Mouse (Mus musculus) MEL (cell line): ENCODE data around the gene Rangap1. TPM values are rescaled to one million over a fixed set of nuclear protein-coding genes. Genes with fewer than 3 reads are reported as not detected.

ENCODE experiments used
- DNase-seq: peaks from one replicate; pipeline ENCODE4 v3.0.0; 2011; ENCODE audit warnings: low read depth, low spot score
- H3K27ac ChIP-seq: 2 replicates; pipeline ENCODE4 v1.5.1; 2012; ENCODE audit warnings: low read depth, mild to moderate bottlenecking, control low read depth, low read length, moderate library complexity; ENCODE audit not compliant: control insufficient read depth
- H3K27me3 ChIP-seq, 2 experiments: fragments of 150-350 bp in 1 of 2; sonication (generic) in 1 of 2; 2 replicates each; pipeline ENCODE4 v1.6.1; 2012; ENCODE audit warnings: low read length in 2 of 2, mild to moderate bottlenecking in 2 of 2, improper control_type of control experiment in 1 of 2, moderate library complexity in 1 of 2; ENCODE audit not compliant: insufficient read depth in 2 of 2, control insufficient read depth in 1 of 2
- H3K36me3 ChIP-seq, 2 experiments: 2 replicates each; pipeline ENCODE4 v1.6.1; 2012 to 2014; ENCODE audit warnings: low read length in 2 of 2, improper control_type of control experiment in 1 of 2, inconsistent platforms in 1 of 2, mild to moderate bottlenecking in 1 of 2; ENCODE audit not compliant: insufficient read depth in 2 of 2, control insufficient read depth in 1 of 2
- H3K4me1 ChIP-seq, 2 experiments: fragments of 150-350 bp in 1 of 2; sonication (generic) in 1 of 2; 2 replicates each; pipeline ENCODE4 v1.6.1; 2012; ENCODE audit warnings: low read length in 2 of 2, improper control_type of control experiment in 1 of 2, mild to moderate bottlenecking in 1 of 2; ENCODE audit not compliant: insufficient read depth in 2 of 2, control insufficient read depth in 1 of 2
- H3K4me3 ChIP-seq, 2 experiments: fragments of 150-350 bp in 1 of 2; sonication (generic) in 1 of 2; 2 replicates each; pipeline ENCODE4 v1.5.1; 2012; ENCODE audit warnings: low read depth in 2 of 2, low read length in 2 of 2, mild to moderate bottlenecking in 2 of 2, moderate library complexity in 2 of 2, control low read depth in 1 of 2, improper control_type of control experiment in 1 of 2; ENCODE audit not compliant: control insufficient read depth in 1 of 2, insufficient read depth in 1 of 2
- H3K79me2 ChIP-seq: 2 replicates; pipeline ENCODE4 v1.6.1; 2012; ENCODE audit warnings: mild to moderate bottlenecking, low read length, moderate library complexity; ENCODE audit not compliant: control insufficient read depth, poor library complexity, insufficient read depth
- H3K9ac ChIP-seq: 2 replicates; pipeline ENCODE4 v1.6.1; 2012; ENCODE audit warnings: low read depth, mild to moderate bottlenecking, control low read depth, low read length, moderate library complexity; ENCODE audit not compliant: control insufficient read depth, poor library complexity, severe bottlenecking
- H3K9me3 ChIP-seq: fragments of 150-350 bp; sonication (generic); replicated peaks from 2 replicates; pipeline ENCODE4 v1.6.1; 2012; ENCODE audit warnings: mild to moderate bottlenecking, low read length, improper control_type of control experiment, moderate library complexity; ENCODE audit not compliant: insufficient read depth
- CHD1 ChIP-seq: IDR thresholded peaks from 2 replicates; pipeline ENCODE4 v1.6.1; 2012; ENCODE audit warnings: low read depth, mild to moderate bottlenecking, inconsistent platforms, low read length, improper control_type of control experiment
- CHD2 ChIP-seq: IDR thresholded peaks from 2 replicates; pipeline ENCODE4 v1.6.1; 2011; ENCODE audit warnings: low read length, improper control_type of control experiment
- E2F4 ChIP-seq: IDR thresholded peaks from 2 replicates; pipeline ENCODE4 v1.6.1; 2011; ENCODE audit warnings: low read depth, low read length, improper control_type of control experiment, borderline replicate concordance
- ETS1 ChIP-seq: IDR thresholded peaks from 2 replicates; pipeline ENCODE4 v1.6.1; 2012; ENCODE audit warnings: low read depth, mild to moderate bottlenecking, inconsistent platforms, low read length, improper control_type of control experiment, moderate library complexity
- GATA1 ChIP-seq: IDR thresholded peaks from 2 replicates; pipeline ENCODE4 v1.6.1; 2011; ENCODE audit warnings: low read depth, low read length, improper control_type of control experiment
- HCFC1 ChIP-seq: IDR thresholded peaks from 2 replicates; pipeline ENCODE4 v1.6.1; 2012; ENCODE audit warnings: low read depth, mild to moderate bottlenecking, inconsistent platforms, low read length, improper control_type of control experiment, moderate library complexity
- JUND ChIP-seq: IDR thresholded peaks from 2 replicates; pipeline ENCODE4 v1.6.1; 2011; ENCODE audit warnings: low read depth, mild to moderate bottlenecking, improper control_type of control experiment, low read length
- KAT2A ChIP-seq: conservative IDR thresholded peaks from 2 replicates; pipeline ENCODE4 v1.6.1; 2012; ENCODE audit warnings: low read depth, low read length, improper control_type of control experiment, inconsistent platforms
- MAZ ChIP-seq: IDR thresholded peaks from 2 replicates; pipeline ENCODE4 v1.6.1; 2012; ENCODE audit warnings: low read depth, mild to moderate bottlenecking, inconsistent platforms, low read length, improper control_type of control experiment
- MEF2A ChIP-seq: IDR thresholded peaks from 2 replicates; pipeline ENCODE4 v1.6.1; 2014; ENCODE audit warnings: low read depth, mild to moderate bottlenecking, inconsistent platforms, low read length, improper control_type of control experiment; ENCODE audit not compliant: poor library complexity, insufficient replicate concordance, severe bottlenecking; ENCODE audit errors: extremely low read depth
- MXI1 ChIP-seq: IDR thresholded peaks from 2 replicates; pipeline ENCODE4 v1.6.1; 2011; ENCODE audit warnings: mild to moderate bottlenecking, low read depth, low read length, improper control_type of control experiment
- NRF1 ChIP-seq: IDR thresholded peaks from 2 replicates; pipeline ENCODE4 v1.6.1; 2014; ENCODE audit warnings: low read depth, mild to moderate bottlenecking, inconsistent platforms, low read length, improper control_type of control experiment, moderate library complexity; ENCODE audit not compliant: poor library complexity, insufficient read depth, severe bottlenecking
- POLR2AphosphoS5 ChIP-seq: IDR thresholded peaks from 2 replicates; pipeline ENCODE4 v1.6.1; 2012; ENCODE audit warnings: low read depth, borderline replicate concordance, mild to moderate bottlenecking, inconsistent platforms, low read length, moderate library complexity, mixed read lengths
- TAL1 ChIP-seq: IDR thresholded peaks from 2 replicates; pipeline ENCODE4 v1.6.1; 2012; ENCODE audit warnings: mild to moderate bottlenecking, inconsistent platforms, low read length, moderate library complexity, mixed read lengths
- UBTF ChIP-seq: IDR thresholded peaks from 2 replicates; pipeline ENCODE4 v1.6.1; 2012; ENCODE audit warnings: low read depth, mild to moderate bottlenecking, inconsistent platforms, low read length, improper control_type of control experiment, moderate library complexity, borderline replicate concordance; ENCODE audit not compliant: insufficient read depth
- USF1 ChIP-seq: IDR thresholded peaks from 2 replicates; pipeline ENCODE4 v1.6.1; 2014; ENCODE audit warnings: low read depth, mild to moderate bottlenecking, inconsistent platforms, low read length, improper control_type of control experiment, moderate library complexity
- USF2 ChIP-seq, 2 experiments: IDR thresholded peaks; 2 replicates each; pipeline ENCODE4 v1.6.1; 2011 to 2012; ENCODE audit warnings: improper control_type of control experiment in 2 of 2, low read length in 2 of 2, borderline replicate concordance in 1 of 2, inconsistent platforms in 1 of 2, low read depth in 1 of 2, mild to moderate bottlenecking in 1 of 2; ENCODE audit not compliant: insufficient read depth in 1 of 2
- ZC3H11A ChIP-seq: IDR thresholded peaks from 2 replicates; pipeline ENCODE4 v1.6.1; 2012; ENCODE audit warnings: low read depth, mild to moderate bottlenecking, inconsistent platforms, low read length, improper control_type of control experiment
- ZMIZ1 ChIP-seq: IDR thresholded peaks from 2 replicates; pipeline ENCODE4 v1.6.1; 2012; ENCODE audit warnings: low read depth, mild to moderate bottlenecking, inconsistent platforms, low read length, improper control_type of control experiment, moderate library complexity
- polyA plus RNA-seq, 2 experiments: library from polyadenylated mRNA; stranded (reverse) in 1 of 2; unstranded in 1 of 2; fragments of >175 nt in 1 of 2; fragments of >200 nt in 1 of 2; gene quantifications; 2 replicates each; pipeline versions ENCODE4 v1.2.1 to v1.2.4; 2012; ENCODE audit warnings: low replicate concordance in 2 of 2, low read depth in 1 of 2; ENCODE audit not compliant: insufficient read length in 2 of 2, insufficient read depth in 1 of 2, missing spikeins in 1 of 2
- total RNA-seq: library from RNA; depleted of rRNA; stranded (reverse); fragments of 300-350 nt; gene quantifications from 2 replicates; pipeline ENCODE4 v1.2.3, GENCODE M21; 2012

Rangap1 gene
- total and polyA plus RNA-seq, 3 experiments: 191 to 281 TPM; not detected in 1

DNA sequence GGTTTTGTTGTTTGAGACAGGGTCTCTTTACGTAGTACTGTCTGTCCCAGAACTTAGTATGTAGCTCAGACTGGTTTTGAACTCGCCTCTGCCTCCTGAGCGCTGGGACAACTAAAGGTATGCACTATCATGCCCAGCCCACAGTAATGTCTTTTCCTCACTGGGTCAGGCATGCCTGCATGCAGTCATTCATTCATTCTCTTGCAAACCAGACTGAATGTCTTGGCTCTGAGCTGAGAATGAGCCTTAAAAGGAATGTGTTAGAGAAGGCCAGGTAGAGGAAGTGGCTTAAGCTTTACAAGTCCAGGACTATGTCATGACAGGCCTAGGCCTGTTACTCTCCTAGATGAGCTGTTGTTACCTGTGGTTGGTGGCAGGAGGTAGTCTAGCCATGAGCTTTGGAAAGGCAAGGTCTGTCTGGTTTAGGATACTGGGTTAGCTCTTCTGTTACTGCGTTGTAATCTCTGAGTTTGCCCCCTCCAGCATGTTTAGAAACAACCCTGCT, 65.0 kb downstream of the Rangap1 start:
- H3K9ac ChIP-seq: no peak overlapping the region
- H3K79me2 ChIP-seq: no peaks in the 10 kb centered on the region
- H3K27ac ChIP-seq: no peak overlapping the region
- no peak for DNase-seq
- H3K4me3 ChIP-seq: no peak overlapping the region
- peaks cover 0 to 14% of the 10 kb centered on the region in 2 experiments; a peak in 2 of 4 replicates for H3K36me3 ChIP-seq
- TF ChIP-seq HCFC1: no peak
- no peaks in the 10 kb centered on the region for H3K4me1 ChIP-seq
- H3K9me3 ChIP-seq: no peaks in the 10 kb centered on the region
- no peaks in the 10 kb centered on the region for H3K27me3 ChIP-seq

DNA sequence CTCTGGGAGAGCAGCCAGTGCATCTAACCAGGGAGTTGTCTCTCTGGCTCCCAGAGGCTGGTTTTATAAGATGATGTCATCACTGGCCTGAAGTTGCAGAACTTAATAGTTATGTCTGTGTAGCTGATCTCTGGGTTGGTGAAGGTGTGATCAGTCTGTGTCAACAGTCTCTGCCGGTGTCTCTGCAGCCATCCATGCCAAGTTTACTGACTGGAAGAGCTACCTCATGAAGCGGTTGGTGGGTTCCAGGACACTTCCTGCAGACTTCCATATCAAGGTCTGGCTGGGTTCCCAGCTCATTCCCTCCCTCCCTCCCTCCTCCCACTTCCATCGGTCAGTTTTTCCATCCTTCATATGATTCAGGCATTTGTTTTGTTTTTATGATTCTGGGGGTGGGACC, 68.7 kb downstream of the Rangap1 start:
- Histone ChIP-seq H3K9me3 (no peaks in the 10 kb centered on the region), H3K4me3 (no peak overlapping the region), H3K79me2 (no peaks in the 10 kb centered on the region), H3K27me3 (no peaks in the 10 kb centered on the region), H3K9ac (no peak overlapping the region), H3K36me3 (peaks cover 0 to 4% of the 10 kb centered on the region in 2 experiments; a peak in 2 of 4 replicates), H3K27ac (no peak overlapping the region), H3K4me1 (no peaks in the 10 kb centered on the region)
- no peak for DNase-seq
- TF ChIP-seq ETS1 (no peak), CHD1 (no peak), GATA1 (no peak), USF1 (no peak), MEF2A (no peak), MXI1 (no peak), KAT2A (no peak), ZMIZ1 (no peak), MAZ (no peak), JUND (no peak), HCFC1 (no peak), NRF1 (no peak), TAL1 (no peak), UBTF (no peak), CHD2 (no peak), POLR2AphosphoS5 (no peak), ZC3H11A (no peak), E2F4 (no peak), USF2 (IDR thresholded peaks at IDR 0.05; ENCODE audit: borderline replicate concordance in 1 of 2, insufficient read depth in 1 of 2, low read depth in 1 of 2, low read length in 2 of 2) (no peak)
